Mouse (Mus musculus) thymus, adult 2 months (tissue): Measurements from ENCODE around the gene Clybl. TPM values are rescaled to one million over a fixed set of nuclear protein-coding genes. Genes with fewer than 3 reads are reported as not detected.

Experiments used
- DNase-seq: peaks from one replicate; pipeline ENCODE4 v3.0.0; 2021
- H3K27ac ChIP-seq: fragments of 200-500 bp; 2 replicates; pipeline ENCODE4 v1.5.1; 2012; ENCODE audit warnings: low read length, control low read depth; ENCODE audit not compliant: control insufficient read depth, insufficient read depth
- H3K27me3 ChIP-seq: fragments of 200-500 bp; 2 replicates; pipeline ENCODE4 v1.6.1; 2012; ENCODE audit warnings: mild to moderate bottlenecking, low read length, moderate library complexity, mixed read lengths; ENCODE audit not compliant: control insufficient read depth, insufficient read depth
- H3K36me3 ChIP-seq: fragments of 200-500 bp; 2 replicates; pipeline ENCODE4 v1.6.1; 2012; ENCODE audit warnings: mild to moderate bottlenecking, low read length, moderate library complexity; ENCODE audit not compliant: control insufficient read depth, insufficient read depth
- H3K4me1 ChIP-seq: fragments of 200-500 bp; replicated peaks from 2 replicates; pipeline ENCODE4 v1.6.1; 2012; ENCODE audit warnings: low read length; ENCODE audit not compliant: control insufficient read depth, insufficient read depth
- H3K4me3 ChIP-seq: fragments of 200-500 bp; 2 replicates; pipeline ENCODE4 v1.5.1; 2012; ENCODE audit warnings: mild to moderate bottlenecking, low read length, control low read depth, moderate library complexity; ENCODE audit not compliant: control insufficient read depth, insufficient read depth
- CTCF ChIP-seq: fragments of 200-500 bp; IDR thresholded peaks from 2 replicates; pipeline ENCODE4 v1.5.1; 2012; ENCODE audit warnings: mild to moderate bottlenecking, control low read depth, low read length, moderate library complexity, borderline replicate concordance; ENCODE audit not compliant: control insufficient read depth, poor library complexity, insufficient read depth; ENCODE audit errors: extremely low read depth
- POLR2A ChIP-seq: fragments of 200-500 bp; IDR thresholded peaks from 2 replicates; pipeline ENCODE4 v1.6.1; 2012; ENCODE audit warnings: mild to moderate bottlenecking, low read length, control low read depth, moderate library complexity; ENCODE audit not compliant: control insufficient read depth, poor library complexity, insufficient read depth; ENCODE audit errors: extremely low read depth
- WGBS: fragments of 180-500 bp; shearing (Covaris S2); methylation state at CpG from one replicate; pipeline ENCODE4 v1.1.7; 2018; 5-methylcytosine and 5-hydroxymethylcytosine counted together
- polyA plus RNA-seq: library from polyadenylated mRNA; depleted of rRNA; stranded (reverse); fragments of >200 nt; gene quantifications from 2 replicates; pipeline ENCODE4 v1.2.3, GENCODE M21; 2012

Gene Clybl
- polyA plus RNA-seq, 1 experiment = 5.5 TPM

DNA sequence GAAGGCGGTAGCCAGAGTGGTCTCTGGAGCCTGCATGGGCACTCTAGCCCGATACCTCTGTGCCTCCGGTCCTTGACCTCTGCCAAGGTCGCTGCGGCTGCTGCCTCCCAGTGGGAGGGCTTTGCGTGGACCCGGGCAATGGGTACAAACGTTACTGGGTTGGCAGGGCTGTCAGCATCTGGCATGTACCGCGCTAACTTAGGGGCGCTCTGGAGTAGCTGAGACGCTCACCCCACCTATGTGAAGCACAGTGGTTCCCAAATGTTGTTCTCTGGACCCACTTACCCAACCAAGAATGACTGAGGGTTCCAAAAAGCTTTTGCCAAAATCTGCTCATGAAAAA is 282 bp downstream of the Clybl start:
- H3K27ac ChIP-seq = no peak overlapping the region
- TF ChIP-seq POLR2A (no peak), CTCF (0 out of 2 replicates have a peak, but pooled peaks have one; percentile 27)
- 0 out of 2 replicates have a peak, but pooled peaks cover 2% of the 10 kb centered on the region for H3K4me1 ChIP-seq
- peak overlapping the region; percentile 81 for H3K4me3 ChIP-seq
- no peak for DNase-seq
- no peaks in the 10 kb centered on the region for H3K27me3 ChIP-seq
- H3K36me3 ChIP-seq = no peaks in the 10 kb centered on the region
- WGBS = 2% methylated on average over 12 of the region's 12 CpGs

DNA sequence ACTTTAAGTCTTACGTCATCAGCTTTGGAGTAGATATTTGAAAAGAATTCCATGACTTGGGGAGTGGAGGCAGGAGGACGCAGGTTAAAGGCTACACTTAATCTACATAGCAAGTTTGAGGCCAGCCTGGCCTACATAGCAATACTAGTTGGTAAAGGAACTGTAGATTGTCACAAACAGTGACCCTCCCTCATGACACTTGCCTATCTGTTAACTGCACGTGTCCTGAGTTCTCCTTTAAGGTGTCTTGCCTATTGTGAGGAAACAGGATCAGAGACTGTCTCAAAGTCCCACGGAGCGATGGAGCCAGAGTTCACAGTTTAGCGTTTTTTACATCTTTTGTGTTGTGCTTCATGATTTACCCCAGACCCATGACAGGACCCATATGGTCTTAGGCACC is 716 bp downstream of the Clybl start:
- no peaks in the 10 kb centered on the region for H3K36me3 ChIP-seq
- WGBS = 94% methylated on average over 6 of the region's 6 CpGs
- H3K27me3 ChIP-seq = no peaks in the 10 kb centered on the region
- H3K27ac ChIP-seq = no peak overlapping the region
- H3K4me3 ChIP-seq = no peak overlapping the region
- TF ChIP-seq CTCF (no peak), POLR2A (no peak)
- H3K4me1 ChIP-seq = 0 out of 2 replicates have a peak, but pooled peaks cover 2% of the 10 kb centered on the region
- DNase-seq = no peak

- no peaks in the 10 kb centered on the region for H3K27me3 ChIP-seq
- no peaks in the 10 kb centered on the region for H3K36me3 ChIP-seq
- H3K4me1 ChIP-seq = 0 out of 2 replicates have a peak, but pooled peaks cover 2% of the 10 kb centered on the region
- no peak for DNase-seq
- WGBS = 72% methylated on average over 11 of the region's 11 CpGs
- no peak overlapping the region for H3K27ac ChIP-seq
- no peak for TF ChIP-seq CTCF
- TF ChIP-seq POLR2A = no peak
- no peak overlapping the region for H3K4me3 ChIP-seq
Measured at GRCm38 (mm10) chr14:122183974-122184373, 2.5 kb downstream of the Clybl start.

DNA sequence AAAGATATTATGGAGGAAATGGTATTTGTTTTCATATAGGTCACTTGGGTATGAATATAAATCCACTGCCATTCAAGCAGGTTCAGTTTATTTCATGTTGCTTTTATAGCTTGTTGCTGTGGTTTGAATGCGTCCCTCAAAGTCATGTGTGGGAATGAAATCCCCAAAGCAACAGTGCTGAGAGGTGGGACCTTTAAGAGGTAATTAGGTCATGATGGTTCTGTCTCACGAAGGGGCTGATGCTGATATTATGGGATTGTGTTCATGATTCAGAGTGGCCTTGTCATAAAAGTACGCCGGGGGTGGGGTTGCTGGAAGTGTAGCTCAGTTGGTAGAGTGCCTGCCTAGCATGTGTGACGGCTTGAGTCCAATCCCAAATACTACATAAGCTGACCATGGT is 6.7 kb downstream of the Clybl start:
- Histone ChIP-seq H3K27me3 (no peaks in the 10 kb centered on the region), H3K4me3 (no peak overlapping the region), H3K36me3 (no peaks in the 10 kb centered on the region), H3K27ac (no peak overlapping the region), H3K4me1 (no peaks in the 10 kb centered on the region)
- WGBS = 96% methylated on average over 5 of the region's 5 CpGs
- no peak for DNase-seq
- TF ChIP-seq POLR2A = no peak
- no peak for TF ChIP-seq CTCF

GRCm38 (mm10) chr14:122189901-122190300 is 8.4 kb downstream of the Clybl start:
- no peaks in the 10 kb centered on the region for H3K27me3 ChIP-seq
- no peak overlapping the region for H3K27ac ChIP-seq
- H3K4me3 ChIP-seq = no peak overlapping the region
- no peaks in the 10 kb centered on the region for H3K36me3 ChIP-seq
- 96% methylated on average over 5 of the region's 5 CpGs for WGBS
- no peaks in the 10 kb centered on the region for H3K4me1 ChIP-seq
- no peak for TF ChIP-seq CTCF
- no peak for TF ChIP-seq POLR2A
- DNase-seq = no peak

- no peak overlapping the region for H3K27ac ChIP-seq
- H3K27me3 ChIP-seq = no peaks in the 10 kb centered on the region
- DNase-seq = no peak
- TF ChIP-seq POLR2A (no peak), CTCF (no peak)
- H3K36me3 ChIP-seq = no peaks in the 10 kb centered on the region
- no peaks in the 10 kb centered on the region for H3K4me1 ChIP-seq
- no peak overlapping the region for H3K4me3 ChIP-seq
- 35% methylated on average over 2 of the region's 2 CpGs for WGBS
Measured at GRCm38 (mm10) chr14:122190527-122190926, 9.0 kb downstream of the Clybl start.

DNA sequence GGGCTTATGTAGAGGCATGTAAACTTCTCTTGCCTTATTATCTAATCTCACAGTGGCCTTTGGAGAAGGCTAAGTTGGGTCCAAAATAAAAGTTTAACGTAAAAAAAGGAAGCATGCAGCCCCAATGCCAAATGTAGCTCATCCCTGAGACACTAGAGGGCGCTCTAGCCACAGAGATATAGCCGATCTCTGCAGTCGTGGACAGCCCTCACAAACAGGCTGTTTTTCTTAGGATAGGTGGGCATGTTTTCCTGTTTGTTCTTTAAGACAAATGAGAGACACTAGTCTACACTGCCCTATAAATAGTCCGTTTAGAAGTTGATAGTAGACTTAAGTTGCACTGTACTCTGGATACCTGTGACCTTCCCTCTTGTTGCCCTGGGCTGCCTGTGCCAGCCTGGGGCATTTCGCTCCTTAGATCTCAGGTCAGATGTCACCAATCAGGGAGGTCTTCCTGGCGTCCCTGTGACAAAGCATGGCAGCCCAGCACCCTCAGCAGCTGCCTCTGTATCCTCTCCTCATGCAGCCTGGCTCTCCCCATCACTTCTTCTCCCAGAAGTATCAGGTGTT is 9.5 kb downstream of the Clybl start:
- peak; percentile 61 for DNase-seq
- WGBS = 19% methylated on average over 7 of the region's 7 CpGs
- TF ChIP-seq POLR2A (no peak), CTCF (no peak)

More for the DNA sequence above, 9.5 kb downstream of the Clybl start:
- H3K27ac ChIP-seq = no peak overlapping the region
- H3K27me3 ChIP-seq = no peaks in the 10 kb centered on the region
- no peaks in the 10 kb centered on the region for H3K4me1 ChIP-seq
- H3K4me3 ChIP-seq = no peak overlapping the region
- H3K36me3 ChIP-seq = no peaks in the 10 kb centered on the region
